Mouse (Mus musculus) v-Abl transformed pro-B cells (cell line): ENCODE results near the gene Csrp2.

Experiments
- in situ Hi-C, 2 experiments: fragments of 400-800 bp; cut with MboI; formaldehyde crosslinking; loops; one replicate each; pipeline ENCODE4 v1.15.1; 2025; ENCODE audit not compliant: unreplicated experiment in 2 of 2

The Csrp2 gene

GRCm38 (mm10) chr10:110960841-110961240 is 41.3 kb downstream of the Csrp2 start:
- in situ Hi-C loops: no loop called here

- in situ Hi-C loops: no loop called here
These were observed 42.6 kb downstream of the Csrp2 start for GRCm38 (mm10) chr10:110962172-110962571.

DNA sequence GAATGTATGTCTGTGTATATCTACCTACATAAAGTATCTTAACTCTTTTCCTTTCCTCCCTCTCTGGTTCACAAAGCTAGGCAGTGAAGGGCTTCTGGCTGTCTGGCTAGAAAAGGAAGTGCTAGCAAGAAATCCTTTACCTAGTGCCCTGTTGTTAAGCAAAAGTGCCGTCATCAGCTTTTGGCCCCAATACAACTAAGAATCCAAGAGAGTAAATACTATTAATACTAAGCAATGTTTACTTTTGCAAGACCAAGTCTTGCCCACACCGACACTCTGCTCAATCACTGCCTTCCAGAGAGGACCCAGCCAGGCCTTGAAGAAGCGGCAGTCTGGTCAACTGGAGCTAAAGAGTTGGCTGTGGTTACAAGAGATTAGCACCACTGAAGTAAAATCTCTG is 51.5 kb downstream of the Csrp2 start:
- in situ Hi-C loops: loop anchor here (10.0 kb wide), 2 partner anchors 176 to 246 kb away; no protein-coding TSS in a partner anchor

DNA sequence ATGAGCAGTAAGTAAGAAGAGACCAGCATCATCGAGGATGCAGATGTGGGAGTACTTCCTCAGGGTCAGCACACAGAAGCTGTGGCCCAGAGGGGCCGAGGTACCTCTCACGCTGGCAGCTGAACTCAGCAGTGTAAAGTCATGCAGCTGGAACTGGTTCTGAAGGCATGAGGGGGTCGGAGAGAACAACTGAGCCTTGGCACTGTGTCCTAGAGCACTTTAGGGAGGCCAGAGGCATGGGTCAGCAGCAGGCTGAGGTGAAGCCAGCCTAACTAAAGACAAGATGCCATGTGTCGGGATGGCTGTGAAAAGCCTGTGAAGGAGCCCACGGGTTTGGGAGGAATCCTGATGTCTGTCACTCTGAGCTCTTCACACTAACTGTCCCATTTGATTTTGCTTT is 51.9 kb downstream of the Csrp2 start:
- in situ Hi-C loops: loop anchor here (10.0 kb wide), 2 partner anchors 177 to 247 kb away; no protein-coding TSS in a partner anchor

DNA sequence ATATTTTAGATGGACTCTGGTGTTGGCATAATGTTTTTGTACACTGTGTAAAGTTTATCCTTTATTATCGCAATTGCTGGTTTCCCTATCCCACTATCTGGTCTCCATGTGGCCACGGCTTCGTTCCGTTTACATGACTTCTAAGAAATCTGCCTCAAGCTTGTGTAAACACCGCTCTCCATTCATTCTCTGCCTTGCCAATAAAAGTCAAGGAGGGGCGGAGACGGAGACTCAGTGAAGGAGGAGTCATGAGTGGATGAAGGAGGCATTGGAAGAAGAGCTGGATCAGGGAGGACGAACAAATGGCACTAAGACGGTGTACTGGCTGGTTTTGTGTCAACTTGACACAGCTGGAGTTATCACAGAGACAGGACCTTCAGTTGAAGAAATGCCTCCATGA is 52.4 kb downstream of the Csrp2 start:
- in situ Hi-C loops: loop anchor here (10.0 kb wide), 2 partner anchors 177 to 247 kb away; no protein-coding TSS in a partner anchor

- in situ Hi-C loops: loop anchor here (10.0 kb wide), 2 partner anchors 180 to 250 kb away; no protein-coding TSS in a partner anchor
These were observed 54.9 kb downstream of the Csrp2 start for GRCm38 (mm10) chr10:110974463-110974862.

DNA sequence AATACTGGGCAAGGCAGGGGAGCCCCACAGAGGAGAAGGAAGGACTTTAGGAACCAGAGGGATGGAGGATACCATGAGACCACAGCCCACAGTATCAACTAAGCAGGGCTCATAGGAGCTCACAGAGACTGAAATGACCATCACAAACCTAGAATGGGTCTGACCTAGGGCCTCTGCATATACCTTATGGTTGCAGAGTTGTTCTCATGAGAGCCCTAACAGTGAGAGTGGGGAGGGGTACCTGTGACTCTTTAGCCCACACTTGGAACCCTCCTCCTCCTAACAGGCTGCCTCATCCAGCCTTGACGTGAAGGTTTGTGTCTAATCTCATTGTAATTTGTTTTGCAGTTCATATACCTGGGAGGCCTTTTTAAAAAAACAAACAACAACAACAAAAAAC is 55.3 kb downstream of the Csrp2 start:
- in situ Hi-C loops: loop anchor here (5.0 to 25.0 kb wide), 9 partner anchors 163 to 1837 kb away; partner anchors contain the start of gene Krr1 (in 1 of the 2)

DNA sequence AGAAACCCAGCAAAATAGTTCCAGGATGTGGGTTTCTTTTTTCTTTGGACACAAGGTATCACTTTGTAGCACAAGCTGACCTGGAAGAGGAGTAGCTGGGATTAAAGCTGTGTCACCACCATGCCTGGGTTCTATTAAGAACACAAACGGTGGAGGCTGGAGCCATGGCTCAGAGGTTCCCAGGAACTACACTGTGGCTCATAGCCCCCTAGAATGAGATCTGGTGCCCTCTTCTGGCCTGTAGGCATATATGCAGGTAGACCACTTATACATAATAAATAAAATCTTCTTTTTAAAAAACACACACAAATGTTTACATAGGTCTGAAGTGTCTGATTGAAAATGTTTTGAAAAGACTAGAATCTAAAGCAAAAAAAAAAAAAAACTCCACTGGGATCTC is 56.5 kb downstream of the Csrp2 start:
- in situ Hi-C loops: loop anchor here (5.0 to 25.0 kb wide), 9 partner anchors 164 to 1836 kb away; partner anchors contain the start of gene Krr1 (in 1 of the 2)

DNA sequence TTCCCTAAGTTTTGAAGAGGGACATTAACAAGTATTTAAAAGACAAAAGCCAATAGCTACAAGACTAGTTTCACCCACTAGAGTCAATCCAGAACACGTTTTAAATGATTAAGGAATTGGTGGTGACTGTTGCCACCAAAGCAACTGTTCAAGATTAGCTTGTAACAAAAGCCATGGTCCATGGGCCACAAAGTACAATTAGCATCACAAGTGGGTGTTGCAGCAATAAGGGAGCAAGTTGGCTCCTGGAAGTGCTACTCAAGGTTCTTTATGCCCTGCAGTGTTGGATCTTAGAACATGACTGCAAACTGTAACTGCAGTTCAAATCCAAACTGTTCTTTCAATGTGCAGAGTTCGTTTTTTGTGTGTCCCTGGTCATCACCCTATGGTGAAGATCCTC is 57.8 kb downstream of the Csrp2 start:
- in situ Hi-C loops: loop anchor here (5.0 to 25.0 kb wide), 9 partner anchors 165 to 1835 kb away; partner anchors contain the start of gene Krr1 (in 1 of the 2)

GRCm38 (mm10) chr10:110979431-110979830 is 59.8 kb downstream of the Csrp2 start:
- in situ Hi-C loops: loop anchor here (5.0 to 25.0 kb wide), 9 partner anchors 167 to 1833 kb away; partner anchors contain the start of gene Krr1 (in 1 of the 2)

- in situ Hi-C loops: loop anchor here (25.0 kb wide), 4 partner anchors 232 to 1832 kb away; partner anchors contain the start of gene Krr1 (in 1 of the 2)
These were observed 60.9 kb downstream of the Csrp2 start for GRCm38 (mm10) chr10:110980441-110980840.

GRCm38 (mm10) chr10:110982771-110983170 is 63.2 kb downstream of the Csrp2 start:
- in situ Hi-C loops: loop anchor here (25.0 kb wide), 4 partner anchors 230 to 1830 kb away; partner anchors contain the start of gene Krr1 (in 1 of the 2)

DNA sequence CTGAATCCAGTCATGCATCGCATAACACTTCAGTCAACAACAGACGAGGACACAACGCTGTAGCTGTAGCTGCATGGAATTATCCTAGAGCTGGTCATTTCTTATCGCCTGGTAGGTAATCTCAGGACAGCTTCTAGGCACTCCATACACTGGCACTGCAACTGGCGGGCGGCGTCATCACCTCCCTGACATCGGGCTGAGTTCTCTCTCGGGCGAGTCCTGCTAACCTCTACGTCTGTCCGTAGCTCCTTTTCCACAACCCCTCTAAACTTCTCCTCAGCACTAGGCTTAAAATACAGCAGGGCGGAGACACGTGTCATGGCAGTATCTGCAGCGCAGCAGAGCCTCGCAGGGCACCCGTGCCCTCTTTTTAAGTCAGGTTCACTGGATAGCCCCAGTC is 67.1 kb downstream of the Csrp2 start:
- in situ Hi-C loops: loop anchor here (5.0 to 25.0 kb wide), 5 partner anchors 111 to 1826 kb away; partner anchors contain the start of gene Krr1 (in 1 of the 2)
